Mouse (Mus musculus) liver, postnatal 0 days (tissue): ENCODE measurements at regions not wholly inside any gene's neighbourhood (a gene's known extent, or its start where the extent isn't known, plus 50 kb on each side); places are given as distances from the start of the nearest gene placed in this dataset.

Experiments used
- ATAC-seq: fragments of 200-750 bp; cut with Nextera tagmentation; 2 replicates; pipeline ENCODE4 v1.8.0; 2017; ENCODE audit warnings: mild to moderate bottlenecking, moderate library complexity
- DNase-seq: peaks from one replicate; pipeline ENCODE4 v3.0.0-alpha.2; 2016
- H3K27ac ChIP-seq: fragments of 300-500 bp; sonication (generic); 2 replicates; pipeline ENCODE4 v1.5.1; 2014; ENCODE audit warnings: antibody characterized with exemption, moderate library complexity, mild to moderate bottlenecking, low read depth
- H3K27me3 ChIP-seq: fragments of 300-500 bp; sonication (generic); 2 replicates; pipeline ENCODE4 v1.6.1; 2014; ENCODE audit warnings: low read length, control low read depth, mixed read lengths; ENCODE audit not compliant: insufficient read depth
- H3K36me3 ChIP-seq: fragments of 300-500 bp; sonication (generic); replicated peaks from 2 replicates; pipeline ENCODE4 v1.6.1; 2014; ENCODE audit warnings: mild to moderate bottlenecking, control low read depth, low read length, moderate library complexity, mixed read lengths; ENCODE audit not compliant: insufficient read depth
- H3K4me1 ChIP-seq: fragments of 300-500 bp; sonication (generic); 2 replicates; pipeline ENCODE4 v1.6.1; 2014; ENCODE audit warnings: antibody characterized with exemption, mild to moderate bottlenecking, control low read depth; ENCODE audit not compliant: insufficient read depth
- H3K4me2 ChIP-seq: fragments of 300-500 bp; sonication (generic); 2 replicates; pipeline ENCODE4 v1.6.1; 2014; ENCODE audit warnings: low read depth, mild to moderate bottlenecking, low read length, moderate library complexity, mixed read lengths
- H3K4me3 ChIP-seq: fragments of 300-500 bp; sonication (generic); 2 replicates; pipeline ENCODE4 v1.5.1; 2014; ENCODE audit warnings: low read depth, low read length
- H3K9ac ChIP-seq: fragments of 300-500 bp; sonication (generic); replicated peaks from 2 replicates; pipeline ENCODE4 v1.6.1; 2014; ENCODE audit warnings: mild to moderate bottlenecking, moderate library complexity
- H3K9me3 ChIP-seq: fragments of 300-500 bp; sonication (generic); 2 replicates; pipeline ENCODE4 v1.6.1; 2016; ENCODE audit warnings: mild to moderate bottlenecking, control low read depth, low read length, mixed read lengths
- CTCF ChIP-seq: sonication (generic); IDR thresholded peaks from 2 replicates; pipeline ENCODE4 v1.5.1; 2016; ENCODE audit warnings: antibody characterized with exemption, low read depth
- EP300 ChIP-seq: IDR thresholded peaks from 2 replicates; pipeline ENCODE4 v1.6.1; 2016; ENCODE audit warnings: antibody characterized with exemption, low read depth, mild to moderate bottlenecking
- WGBS: fragments of 180-500 bp; shearing (Covaris S2); extraction: QIAGEN DNeasy Blood & Tissue Kit; methylation state at CpG from one replicate; pipeline ENCODE4 v1.1.7; 2014; ENCODE audit not compliant: insufficient replicate concordance; 5-methylcytosine and 5-hydroxymethylcytosine counted together

GRCm38 (mm10) chr8:89453724-89454123 is 409.8 kb upstream of the Sall1 start:
- no peaks in the 10 kb centered on the region for H3K36me3 ChIP-seq
- TF ChIP-seq CTCF (no peak), EP300 (no peak)
- no peaks in the 10 kb centered on the region for H3K4me1 ChIP-seq
- 60% methylated on average over 2 of the region's 2 CpGs for WGBS
- no peak overlapping the region for H3K9ac ChIP-seq
- DNase-seq = no peak
- H3K27ac ChIP-seq = no peak overlapping the region
- H3K4me3 ChIP-seq = no peak overlapping the region
- H3K4me2 ChIP-seq = no peak overlapping the region
- H3K27me3 ChIP-seq = no peaks in the 10 kb centered on the region
- H3K9me3 ChIP-seq = no peaks in the 10 kb centered on the region
- no peak for ATAC-seq

DNA sequence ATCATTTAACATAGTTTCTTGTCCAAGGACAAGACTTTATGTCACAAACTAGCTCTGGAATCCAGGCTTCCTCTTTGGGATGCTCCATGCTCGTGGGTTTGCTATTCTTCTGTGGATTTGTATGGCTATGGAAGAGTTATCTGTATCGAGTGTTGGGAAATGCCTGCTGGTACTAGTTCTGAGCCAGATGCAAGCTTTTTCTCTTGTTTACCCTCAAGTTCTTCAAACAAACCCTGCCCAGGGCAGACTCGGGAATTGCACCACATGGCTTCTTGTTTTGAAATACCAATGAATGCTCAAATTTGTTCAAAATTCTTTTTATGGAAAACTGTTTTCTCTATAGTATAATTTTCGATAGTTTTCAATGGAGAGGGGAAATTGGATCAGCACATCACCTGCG is 400.5 kb upstream of the Sall1 start:
- Histone ChIP-seq H3K4me2 (no peak overlapping the region), H3K4me1 (0 out of 2 replicates have a peak, but pooled peaks cover 4% of the 10 kb centered on the region), H3K36me3 (no peaks in the 10 kb centered on the region), H3K27me3 (no peaks in the 10 kb centered on the region), H3K9me3 (no peaks in the 10 kb centered on the region; the same call in 1 of the 2 replicates), H3K4me3 (no peak overlapping the region), H3K27ac (no peak overlapping the region), H3K9ac (no peak overlapping the region)
- ATAC-seq = peak; percentile 61; the same call in 1 of the 2 replicates
- DNase-seq = peak; percentile 15
- TF ChIP-seq EP300 (no peak), CTCF (no peak)
- 49% methylated on average over 5 of the region's 5 CpGs for WGBS

GRCm38 (mm10) chr8:89439304-89439703 is 395.3 kb upstream of the Sall1 start:
- Histone ChIP-seq H3K9me3 (no peaks in the 10 kb centered on the region), H3K4me1 (0 out of 2 replicates have a peak, but pooled peaks cover 4% of the 10 kb centered on the region), H3K4me3 (no peak overlapping the region), H3K4me2 (no peak overlapping the region), H3K27me3 (no peaks in the 10 kb centered on the region), H3K36me3 (no peaks in the 10 kb centered on the region), H3K9ac (no peak overlapping the region), H3K27ac (no peak overlapping the region)
- DNase-seq = no peak
- 74% methylated on average over 6 of the region's 6 CpGs for WGBS
- no peak for ATAC-seq
- TF ChIP-seq EP300 (no peak), CTCF (no peak)

GRCm38 (mm10) chr8:89426969-89427368 is 383.0 kb upstream of the Sall1 start:
- Histone ChIP-seq H3K4me3 (no peak overlapping the region), H3K4me1 (no peaks in the 10 kb centered on the region), H3K9ac (no peak overlapping the region), H3K36me3 (no peaks in the 10 kb centered on the region), H3K27ac (no peak overlapping the region), H3K9me3 (no peaks in the 10 kb centered on the region), H3K27me3 (no peaks in the 10 kb centered on the region), H3K4me2 (no peak overlapping the region)
- TF ChIP-seq CTCF (no peak), EP300 (no peak)
- ATAC-seq (no peak), DNase-seq (no peak)
- 84% methylated on average over 3 of the region's 3 CpGs for WGBS

GRCm38 (mm10) chr8:89415287-89415686 is 371.3 kb upstream of the Sall1 start:
- no peaks in the 10 kb centered on the region for H3K36me3 ChIP-seq
- H3K4me2 ChIP-seq = no peak overlapping the region
- no peaks in the 10 kb centered on the region for H3K9me3 ChIP-seq
- no peak overlapping the region for H3K9ac ChIP-seq
- H3K27ac ChIP-seq = no peak overlapping the region
- 81% methylated on average over 2 of the region's 2 CpGs for WGBS
- DNase-seq (no peak), ATAC-seq (no peak)
- TF ChIP-seq EP300 (no peak), CTCF (no peak)
- peaks cover 3% of the 10 kb centered on the region for H3K27me3 ChIP-seq
- H3K4me3 ChIP-seq = no peak overlapping the region
- no peaks in the 10 kb centered on the region for H3K4me1 ChIP-seq

- 75% methylated on average over 8 of the region's 8 CpGs for WGBS
- ATAC-seq (no peak), DNase-seq (no peak)
Observed at GRCm38 (mm10) chr8:89412500-89412899, 368.5 kb upstream of the Sall1 start.

DNA sequence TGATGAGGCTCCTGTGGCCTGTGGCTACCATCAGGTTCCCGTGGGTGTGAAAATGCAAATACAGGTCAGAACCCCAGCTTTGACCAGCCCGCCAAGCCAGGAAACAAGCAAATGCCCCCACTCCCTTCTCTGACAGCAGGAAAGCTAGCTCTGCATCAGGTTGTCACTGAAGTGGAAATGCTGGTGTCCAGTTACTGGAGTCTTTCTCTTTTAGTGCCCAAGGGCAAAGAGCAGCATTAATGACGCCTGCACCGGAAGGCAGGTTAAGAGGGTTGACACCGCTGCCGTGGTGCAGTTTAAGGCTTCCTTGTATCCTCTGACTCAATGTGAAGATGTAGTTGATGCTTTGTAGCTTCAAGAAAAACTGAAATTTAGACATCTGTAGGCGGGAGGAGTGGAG is 368.1 kb upstream of the Sall1 start:
- H3K27me3 ChIP-seq = peaks cover 9% of the 10 kb centered on the region
- ATAC-seq (no peak), DNase-seq (no peak)
- no peaks in the 10 kb centered on the region for H3K36me3 ChIP-seq
- no peak overlapping the region for H3K9ac ChIP-seq
- H3K4me2 ChIP-seq = no peak overlapping the region
- no peaks in the 10 kb centered on the region for H3K9me3 ChIP-seq
- no peak overlapping the region for H3K4me3 ChIP-seq
- H3K4me1 ChIP-seq = no peaks in the 10 kb centered on the region
- no peak overlapping the region for H3K27ac ChIP-seq
- 46% methylated on average over 7 of the region's 7 CpGs for WGBS
- TF ChIP-seq CTCF = no peak
- no peak for TF ChIP-seq EP300

More at GRCm38 (mm10) chr8:89412500-89412899, 368.5 kb upstream of the Sall1 start:
- H3K4me2 ChIP-seq = no peak overlapping the region
- no peaks in the 10 kb centered on the region for H3K4me1 ChIP-seq
- no peaks in the 10 kb centered on the region for H3K9me3 ChIP-seq
- H3K4me3 ChIP-seq = no peak overlapping the region
- no peak for TF ChIP-seq CTCF
- no peak for TF ChIP-seq EP300
- H3K9ac ChIP-seq = no peak overlapping the region
- no peaks in the 10 kb centered on the region for H3K36me3 ChIP-seq
- H3K27me3 ChIP-seq = peaks cover 9% of the 10 kb centered on the region
- H3K27ac ChIP-seq = no peak overlapping the region
